8 mouse cellular contexts compared by ENCODE assay signal in the genomic region with DNA sequence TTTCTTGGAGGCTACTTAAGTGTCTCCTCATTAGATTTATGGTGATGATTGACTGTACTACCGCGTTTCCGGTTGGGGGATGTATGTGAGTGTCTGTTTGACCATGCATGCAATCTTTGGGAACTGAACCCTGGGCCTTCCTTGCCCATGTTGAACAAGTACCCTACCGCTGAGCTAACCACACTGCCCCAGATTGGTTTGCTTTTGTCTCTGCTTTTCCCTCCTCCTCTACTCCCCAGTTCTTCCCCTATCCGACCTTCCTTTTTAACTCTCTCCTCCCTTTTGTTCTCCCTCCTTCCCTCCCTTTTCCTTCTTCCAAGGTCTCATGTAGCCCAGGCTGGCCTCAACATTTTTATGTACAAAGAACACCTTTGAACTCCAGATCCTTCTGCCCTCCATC. TPM values are rescaled to one million over a fixed set of nuclear protein-coding genes. Genes with fewer than 3 reads are reported as not detected.
DNase-seq lines count a peak whose midpoint lies in the region; ATAC-seq and TF ChIP-seq lines count a peak whose summit lies in the region.

No protein-coding gene starts in this region.

- peaks cover 26% of the 10 kb centered on the region for H3K4me1 ChIP-seq in erythroblast, embryonic 14.5 days (ENCODE audit: control insufficient read depth)
- H3K4me1 ChIP-seq in G1E (ENCODE audit: insufficient read depth, low read depth, low read length): peaks cover 15% of the 10 kb centered on the region
- H3K4me1 ChIP-seq in liver, postnatal 0 days (ENCODE audit: insufficient read depth): peaks cover 6% of the 10 kb centered on the region

- H3K27me3 ChIP-seq in erythroblast, embryonic 14.5 days (ENCODE audit: control insufficient read depth): no peaks in the 10 kb centered on the region
- H3K27me3 ChIP-seq in G1E (ENCODE audit: insufficient read depth, low read length): peaks cover 4% of the 10 kb centered on the region; the same call in 1 of the 2 replicates
- no peaks in the 10 kb centered on the region for H3K27me3 ChIP-seq in liver, postnatal 0 days (ENCODE audit: insufficient read depth, low read length)

- intact Hi-C loops in left cerebral cortex, postnatal 4 days (cut with DNase I): no loop called here

- ATAC-seq in erythroblast, adult 5-6 weeks (replicated peaks; ENCODE audit: low FRiP score, poor library complexity, severe bottlenecking): no peak
- ATAC-seq in G1E (ENCODE audit: extremely low read depth, insufficient number of reproducible peaks, low FRiP score, poor library complexity, severe bottlenecking): no peak
- ATAC-seq in granulocyte monocyte progenitor cell, adult 5-6 weeks (replicated peaks; ENCODE audit: poor library complexity, severe bottlenecking): peak; percentile 41; the same call in 1 of the 2 replicates
- ATAC-seq in liver, postnatal 0 days: no peak

- no peak for DNase-seq in G1E (ENCODE audit: low spot score)
- DNase-seq in liver, postnatal 0 days: no peak
- no peak for DNase-seq in gastrocnemius, postnatal 10 days
- no peak for DNase-seq in left cerebral cortex, postnatal 4 days
- no peak for DNase-seq in urinary bladder, adult 2 months (ENCODE audit: low spot score)

- 6% methylated on average over 5 of the region's 5 CpGs for WGBS in liver, postnatal 0 days (ENCODE audit: insufficient replicate concordance)

- peak overlapping the region; percentile 97 for H3K4me3 ChIP-seq in erythroblast, embryonic 14.5 days (replicated peaks)
- H3K4me3 ChIP-seq in G1E (ENCODE audit: low read depth, low read length): peak overlapping the region; percentile 33; the same call in 1 of the 2 replicates
- peak overlapping the region; percentile 65 for H3K4me3 ChIP-seq in liver, postnatal 0 days (ENCODE audit: low read depth, low read length)

- H3K27ac ChIP-seq in liver, postnatal 0 days (ENCODE audit: low read depth): no peak overlapping the region

- H3K36me3 ChIP-seq in erythroblast, embryonic 14.5 days (ENCODE audit: control insufficient read depth): peaks cover 47% of the 10 kb centered on the region
- H3K36me3 ChIP-seq in G1E (replicated peaks): peaks cover 21% of the 10 kb centered on the region
- H3K36me3 ChIP-seq in liver, postnatal 0 days (replicated peaks; ENCODE audit: insufficient read depth, low read length): peaks cover 15% of the 10 kb centered on the region

- H3K9ac ChIP-seq in liver, postnatal 0 days (replicated peaks): peak overlapping the region; percentile 73

- H3K4me2 ChIP-seq in liver, postnatal 0 days (ENCODE audit: low read depth, low read length): peak overlapping the region; percentile 78

- no peak for TF ChIP-seq CTCF in G1E (IDR thresholded peaks at IDR 0.05; ENCODE audit: low read depth, low read length)
- TF ChIP-seq CTCF in liver, postnatal 0 days (IDR thresholded peaks at IDR 0.05; ENCODE audit: low read depth): no peak

- no peaks in the 10 kb centered on the region; the same call in 1 of the 2 replicates for H3K9me3 ChIP-seq in erythroblast, embryonic 14.5 days (ENCODE audit: control insufficient read depth, low read length)
- H3K9me3 ChIP-seq in G1E (replicated peaks): no peaks in the 10 kb centered on the region
- H3K9me3 ChIP-seq in liver, postnatal 0 days (ENCODE audit: low read length): no peaks in the 10 kb centered on the region

- TF ChIP-seq EP300 in liver, postnatal 0 days (IDR thresholded peaks at IDR 0.05; ENCODE audit: low read depth): no peak

RNA-seq across cellular contexts. Expression of a gene that starts 1.1 kb away (rescaled TPM):
- 0.32 and 0.60 TPM in 2 replicates for polyA plus RNA-seq in erythroblast, embryonic 14.5 days (2012)
- 21.7 and 24.9 TPM in 2 replicates for total RNA-seq in erythroblast, adult 5-6 weeks (2015; ENCODE audit: low replicate concordance)
- total RNA-seq in erythroblast, adult 5-6 weeks (2017; ENCODE audit: low replicate concordance): 51.6 and 90.7 TPM in 2 replicates
- total RNA-seq in G1E (2014; fragmentation: Nextera tagmentation) (28.9 and 39.3 TPM in 2 replicates), G1E (2017) (95.3 and 99.4 TPM in 2 replicates)
- 1.3 and 2.4 TPM in 2 replicates for polyA plus RNA-seq in G1E (2012)
- total RNA-seq in granulocyte monocyte progenitor cell, adult 5-6 weeks (2014; fragmentation: Nextera tagmentation): 83.5 and 134 TPM in 2 replicates
- 235 and 300 TPM in 2 replicates for total RNA-seq in granulocyte monocyte progenitor cell, adult 5-6 weeks (2017)
- polyA plus RNA-seq in liver, postnatal 0 days (2015; fragmentation: Nextera tagmentation; extraction: Ambion mirVana): 55.8 and 61.7 TPM in 2 replicates
- total RNA-seq in gastrocnemius, postnatal 10 days (2021): 10 to 100 TPM in 1 of 2 experiments, 1 to 10 TPM in 1; 9.2 to 10.9 TPM
- total RNA-seq in left cerebral cortex, postnatal 4 days (2021): 1 to 10 TPM; 7.0 to 8.5 TPM
- polyA plus RNA-seq in urinary bladder, adult 2 months (2012; rRNA removed): 1.8 and 3.1 TPM in 2 replicates

RNA-seq across cellular contexts. Expression of a gene that starts 17.5 kb away (rescaled TPM):
- 0.06 and 0.07 TPM in 2 replicates for polyA plus RNA-seq in erythroblast, embryonic 14.5 days (2012)
- 5.4 and 6.0 TPM in 2 replicates for total RNA-seq in erythroblast, adult 5-6 weeks (2015; ENCODE audit: low replicate concordance)
- 8.0 and 13.5 TPM in 2 replicates for total RNA-seq in erythroblast, adult 5-6 weeks (2017; ENCODE audit: low replicate concordance)
- 31.9 and 40.5 TPM in 2 replicates for total RNA-seq in G1E (2014; fragmentation: Nextera tagmentation)
- 24.4 and 24.7 TPM in 2 replicates for total RNA-seq in G1E (2017)
- polyA plus RNA-seq in G1E (2012): 2.6 and 5.2 TPM in 2 replicates
- total RNA-seq in granulocyte monocyte progenitor cell, adult 5-6 weeks (2014; fragmentation: Nextera tagmentation): 13.8 and 16.7 TPM in 2 replicates
- total RNA-seq in granulocyte monocyte progenitor cell, adult 5-6 weeks (2017): 18.4 and 27.0 TPM in 2 replicates
- 6.8 and 8.7 TPM in 2 replicates for polyA plus RNA-seq in liver, postnatal 0 days (2015; fragmentation: Nextera tagmentation; extraction: Ambion mirVana)
- total RNA-seq in gastrocnemius, postnatal 10 days (2021): 10 to 100 TPM; 18.0 to 18.3 TPM
- total RNA-seq in left cerebral cortex, postnatal 4 days (2021): 10 to 100 TPM; 35.8 to 41.2 TPM
- 19.4 and 21.2 TPM in 2 replicates for polyA plus RNA-seq in urinary bladder, adult 2 months (2012; rRNA removed)

RNA-seq across cellular contexts. Expression of a gene that starts 17.6 kb away (rescaled TPM):
- polyA plus RNA-seq in erythroblast, embryonic 14.5 days (2012): 0.10 and 0.24 TPM in 2 replicates
- total RNA-seq in erythroblast, adult 5-6 weeks (2015; ENCODE audit: low replicate concordance): 9.6 and 15.8 TPM in 2 replicates
- 12.5 and 19.3 TPM in 2 replicates for total RNA-seq in erythroblast, adult 5-6 weeks (2017; ENCODE audit: low replicate concordance)
- 63.9 and 81.9 TPM in 2 replicates for total RNA-seq in G1E (2014; fragmentation: Nextera tagmentation)
- total RNA-seq in G1E (2017): 25.4 and 34.1 TPM in 2 replicates
- polyA plus RNA-seq in G1E (2012): 8.7 and 9.5 TPM in 2 replicates
- 16.9 and 19.5 TPM in 2 replicates for total RNA-seq in granulocyte monocyte progenitor cell, adult 5-6 weeks (2014; fragmentation: Nextera tagmentation)
- 11.8 and 16.5 TPM in 2 replicates for total RNA-seq in granulocyte monocyte progenitor cell, adult 5-6 weeks (2017)
- polyA plus RNA-seq in liver, postnatal 0 days (2015; fragmentation: Nextera tagmentation; extraction: Ambion mirVana): 1.9 and 2.0 TPM in 2 replicates
- 10 to 100 TPM in 1 of 2 experiments, 1 to 10 TPM in 1; 7.2 to 12.4 TPM for total RNA-seq in gastrocnemius, postnatal 10 days (2021)
- total RNA-seq in left cerebral cortex, postnatal 4 days (2021): 10 to 100 TPM; 61.8 to 66.1 TPM
- polyA plus RNA-seq in urinary bladder, adult 2 months (2012; rRNA removed): 11.2 and 12.3 TPM in 2 replicates

Comparison
In these comparisons a context has a peak if more than half of its experiments do, and no peak if none do; other contexts are left out.
1. H3K4me3 ChIP-seq: peak in every context shown above with its lines; median percentile 97 in erythroblast, embryonic 14.5 days; 65 in liver, postnatal 0 days; 33 in G1E.